ENCODE assay signal across 16 mouse cellular contexts in genomic region chr4:13324739-13325138, GRCm38 (mm10).
DNase-seq lines count a peak whose midpoint lies in the region; TF ChIP-seq lines count a peak whose summit lies in the region.
"Had no signal": no experiment of that assay in that cellular context is flagged by ENCODE, and none has a peak within 500 bp of the region (broad histone marks: within the 10 kb centered on the region; RNA-seq: fewer than 3 reads in every experiment).

No protein-coding gene starts in this region.

- DNase-seq in layer of hippocampus, adult 8-10 months (ENCODE audit: low spot score in 2 of 2) = peak; percentile 23 to 27
- no peak for DNase-seq in layer of hippocampus, adult 2 months (ENCODE audit: low spot score in 2 of 2)
- DNase-seq in A20 (ENCODE audit: low read depth, low spot score) = peak; percentile 92
- peak; percentile 69 for DNase-seq in brain, adult 2 months (ENCODE audit: low read depth, low spot score)
- DNase-seq in cerebellum, postnatal 36 days = peak; percentile 43 to 50
- DNase-seq in lung, postnatal 10 days = no peak
- DNase-seq in spleen, adult 12 weeks (ENCODE audit: low spot score) = no peak
- DNase-seq: adrenal gland, adult 8-10 months; embryo, embryonic 11 days; gastrocnemius, adult 2 months; heart, adult 11 months; kidney, postnatal 14 days; liver, embryonic 13.5 days had no signal

- TF ChIP-seq CTCF in layer of hippocampus, adult 2 months (conservative IDR thresholded peaks at IDR 0.05) = no peak

- H3K27ac ChIP-seq in layer of hippocampus, adult 2 months = no peak overlapping the region
- H3K27ac ChIP-seq: gastrocnemius, adult 2 months; hindbrain, embryonic 13.5 days; liver, embryonic 13.5 days; neural tube, embryonic 12.5 days had no signal

- H3K4me3 ChIP-seq in layer of hippocampus, adult 2 months = no peak overlapping the region
- H3K4me3 ChIP-seq: gastrocnemius, adult 2 months; hindbrain, embryonic 13.5 days; liver, embryonic 13.5 days; megakaryocyte, embryonic 14.5 days; neural tube, embryonic 12.5 days had no signal

Comparison
In these comparisons a context has a peak if more than half of its experiments do, and no peak if none do; other contexts are left out.
1. DNase-seq: peak in layer of hippocampus, adult 8-10 months (2 of 2), A20 (single experiment), brain, adult 2 months (single experiment) and cerebellum, postnatal 36 days (2 of 2); none in layer of hippocampus, adult 2 months (0 of 2), lung, postnatal 10 days (single experiment) and spleen, adult 12 weeks (single experiment).